Mouse (Mus musculus): ENCODE measurements at regions not wholly inside any gene's neighbourhood (a gene's known extent, or its start where the extent isn't known, plus 50 kb on each side); places are given as distances from the start of the nearest gene placed in this dataset.

- Histone ChIP-seq H3K4me3 (ENCODE audit: low read depth, low read length) (no peak overlapping the region), H3K9me3 (replicated peaks) (peaks cover 67% of the 10 kb centered on the region), H3K36me3 (replicated peaks) (no peaks in the 10 kb centered on the region), H3K4me1 (ENCODE audit: insufficient read depth, low read depth, low read length) (no peaks in the 10 kb centered on the region), H3K27me3 (ENCODE audit: insufficient read depth, low read length) (no peaks in the 10 kb centered on the region)
- ATAC-seq (ENCODE audit: extremely low read depth, insufficient number of reproducible peaks, low FRiP score, poor library complexity, severe bottlenecking) (no peak), DNase-seq (ENCODE audit: low spot score) (no peak)
- no peak for TF ChIP-seq POLR2AphosphoS5 (IDR thresholded peaks at IDR 0.05; ENCODE audit: insufficient replicate concordance, low read depth, low read length)
- no peak for TF ChIP-seq GATA2 (IDR thresholded peaks at IDR 0.05; ENCODE audit: borderline replicate concordance, low read depth, low read length)
- no peak for TF ChIP-seq GATA1 (IDR thresholded peaks at IDR 0.05; ENCODE audit: borderline replicate concordance, low read length)
- no peak for TF ChIP-seq TAL1 (conservative IDR thresholded peaks at IDR 0.05; ENCODE audit: low read depth, low read length)
- no peak for TF ChIP-seq CTCF (IDR thresholded peaks at IDR 0.05; ENCODE audit: low read depth, low read length)
These were observed 440.4 kb downstream of the Sox2 start for GRCm38 (mm10) chr3:35090496-35091133.

GRCm38 (mm10) chr3:35093001-35093400 lies 442.8 kb downstream of the Sox2 start:
- no peak overlapping the region for H3K4me3 ChIP-seq (ENCODE audit: low read depth, low read length)
- ATAC-seq (ENCODE audit: extremely low read depth, insufficient number of reproducible peaks, low FRiP score, poor library complexity, severe bottlenecking) (no peak), DNase-seq (ENCODE audit: low spot score) (no peak)
- no peak for TF ChIP-seq GATA2 (IDR thresholded peaks at IDR 0.05; ENCODE audit: borderline replicate concordance, low read depth, low read length)
- no peaks in the 10 kb centered on the region for H3K4me1 ChIP-seq (ENCODE audit: insufficient read depth, low read depth, low read length)
- no peaks in the 10 kb centered on the region for H3K36me3 ChIP-seq (replicated peaks)
- peaks cover 71% of the 10 kb centered on the region for H3K9me3 ChIP-seq (replicated peaks)
- H3K27me3 ChIP-seq (ENCODE audit: insufficient read depth, low read length) = no peaks in the 10 kb centered on the region

GRCm38 (mm10) chr3:35095221-35095620 lies 445.0 kb downstream of the Sox2 start:
- Histone ChIP-seq H3K9me3 (replicated peaks) (peaks cover 59% of the 10 kb centered on the region), H3K36me3 (replicated peaks) (no peaks in the 10 kb centered on the region), H3K4me1 (ENCODE audit: insufficient read depth, low read depth, low read length) (no peaks in the 10 kb centered on the region), H3K4me3 (ENCODE audit: low read depth, low read length) (no peak overlapping the region), H3K27me3 (ENCODE audit: insufficient read depth, low read length) (no peaks in the 10 kb centered on the region)
- TF ChIP-seq GATA2 (IDR thresholded peaks at IDR 0.05; ENCODE audit: borderline replicate concordance, low read depth, low read length) (no peak), POLR2AphosphoS5 (IDR thresholded peaks at IDR 0.05; ENCODE audit: insufficient replicate concordance, low read depth, low read length) (no peak), CTCF (IDR thresholded peaks at IDR 0.05; ENCODE audit: low read depth, low read length) (no peak), GATA1 (IDR thresholded peaks at IDR 0.05; ENCODE audit: borderline replicate concordance, low read length) (no peak), TAL1 (conservative IDR thresholded peaks at IDR 0.05; ENCODE audit: low read depth, low read length) (no peak)
- DNase-seq (ENCODE audit: low spot score) = no peak
- ATAC-seq (ENCODE audit: extremely low read depth, insufficient number of reproducible peaks, low FRiP score, poor library complexity, severe bottlenecking) = no peak

- DNase-seq (ENCODE audit: low spot score) = no peak
- H3K27me3 ChIP-seq (ENCODE audit: insufficient read depth, low read length) = no peaks in the 10 kb centered on the region
- H3K4me3 ChIP-seq (ENCODE audit: low read depth, low read length) = no peak overlapping the region
- no peaks in the 10 kb centered on the region for H3K36me3 ChIP-seq (replicated peaks)
- no peak for ATAC-seq (ENCODE audit: extremely low read depth, insufficient number of reproducible peaks, low FRiP score, poor library complexity, severe bottlenecking)
- TF ChIP-seq CTCF (IDR thresholded peaks at IDR 0.05; ENCODE audit: low read depth, low read length) (no peak), TAL1 (conservative IDR thresholded peaks at IDR 0.05; ENCODE audit: low read depth, low read length) (no peak), POLR2AphosphoS5 (IDR thresholded peaks at IDR 0.05; ENCODE audit: insufficient replicate concordance, low read depth, low read length) (no peak), GATA1 (IDR thresholded peaks at IDR 0.05; ENCODE audit: borderline replicate concordance, low read length) (no peak), GATA2 (IDR thresholded peaks at IDR 0.05; ENCODE audit: borderline replicate concordance, low read depth, low read length) (no peak)
- peaks cover 57% of the 10 kb centered on the region for H3K9me3 ChIP-seq (replicated peaks)
- no peaks in the 10 kb centered on the region for H3K4me1 ChIP-seq (ENCODE audit: insufficient read depth, low read depth, low read length)
These were observed 446.2 kb downstream of the Sox2 start for GRCm38 (mm10) chr3:35096381-35096780.

GRCm38 (mm10) chr3:35097766-35098165 lies 447.6 kb downstream of the Sox2 start:
- H3K4me1 ChIP-seq (ENCODE audit: insufficient read depth, low read depth, low read length) = no peaks in the 10 kb centered on the region
- H3K9me3 ChIP-seq (replicated peaks) = peaks cover 53% of the 10 kb centered on the region
- no peaks in the 10 kb centered on the region for H3K36me3 ChIP-seq (replicated peaks)
- TF ChIP-seq TAL1 (conservative IDR thresholded peaks at IDR 0.05; ENCODE audit: low read depth, low read length) (no peak), POLR2AphosphoS5 (IDR thresholded peaks at IDR 0.05; ENCODE audit: insufficient replicate concordance, low read depth, low read length) (no peak), CTCF (IDR thresholded peaks at IDR 0.05; ENCODE audit: low read depth, low read length) (no peak), GATA2 (IDR thresholded peaks at IDR 0.05; ENCODE audit: borderline replicate concordance, low read depth, low read length) (no peak), GATA1 (IDR thresholded peaks at IDR 0.05; ENCODE audit: borderline replicate concordance, low read length) (no peak)
- H3K4me3 ChIP-seq (ENCODE audit: low read depth, low read length) = no peak overlapping the region
- DNase-seq (ENCODE audit: low spot score) (no peak), ATAC-seq (ENCODE audit: extremely low read depth, insufficient number of reproducible peaks, low FRiP score, poor library complexity, severe bottlenecking) (no peak)
- H3K27me3 ChIP-seq (ENCODE audit: insufficient read depth, low read length) = no peaks in the 10 kb centered on the region

- Histone ChIP-seq H3K9me3 (replicated peaks) (peaks cover 49% of the 10 kb centered on the region), H3K4me1 (ENCODE audit: insufficient read depth, low read depth, low read length) (no peaks in the 10 kb centered on the region), H3K36me3 (replicated peaks) (no peaks in the 10 kb centered on the region), H3K4me3 (ENCODE audit: low read depth, low read length) (no peak overlapping the region), H3K27me3 (ENCODE audit: insufficient read depth, low read length) (no peaks in the 10 kb centered on the region)
- DNase-seq (ENCODE audit: low spot score) (no peak), ATAC-seq (ENCODE audit: extremely low read depth, insufficient number of reproducible peaks, low FRiP score, poor library complexity, severe bottlenecking) (no peak)
- TF ChIP-seq TAL1 (conservative IDR thresholded peaks at IDR 0.05; ENCODE audit: low read depth, low read length) = no peak
These were observed 449.0 kb downstream of the Sox2 start for GRCm38 (mm10) chr3:35099226-35099625.

GRCm38 (mm10) chr3:35099876-35100420 lies 449.7 kb downstream of the Sox2 start:
- H3K4me1 ChIP-seq (ENCODE audit: insufficient read depth, low read depth, low read length) = no peaks in the 10 kb centered on the region
- no peaks in the 10 kb centered on the region for H3K27me3 ChIP-seq (ENCODE audit: insufficient read depth, low read length)
- H3K36me3 ChIP-seq (replicated peaks) = no peaks in the 10 kb centered on the region
- peaks cover 46% of the 10 kb centered on the region for H3K9me3 ChIP-seq (replicated peaks)
- no peak overlapping the region for H3K4me3 ChIP-seq (ENCODE audit: low read depth, low read length)
- no peak for ATAC-seq (ENCODE audit: extremely low read depth, insufficient number of reproducible peaks, low FRiP score, poor library complexity, severe bottlenecking)
- TF ChIP-seq CTCF (IDR thresholded peaks at IDR 0.05; ENCODE audit: low read depth, low read length) (no peak), GATA1 (IDR thresholded peaks at IDR 0.05; ENCODE audit: borderline replicate concordance, low read length) (no peak), GATA2 (IDR thresholded peaks at IDR 0.05; ENCODE audit: borderline replicate concordance, low read depth, low read length) (no peak), POLR2AphosphoS5 (IDR thresholded peaks at IDR 0.05; ENCODE audit: insufficient replicate concordance, low read depth, low read length) (no peak), TAL1 (conservative IDR thresholded peaks at IDR 0.05; ENCODE audit: low read depth, low read length) (no peak)
- DNase-seq (ENCODE audit: low spot score) = no peak

Data from G1E (cell line).